Mouse (Mus musculus): ENCODE results near the gene Scgb1b10. TPM values are rescaled to one million over a fixed set of nuclear protein-coding genes. Genes with fewer than 3 reads are reported as not detected.
"Not testable (repeated sequence)": the region's sequence is repeated elsewhere in the genome, so short reads cannot be mapped to it uniquely, and the experiment has no call there.

Scgb1b10 gene
- not detected in 2 replicates for polyA plus RNA-seq (2014; fragmentation: Nextera tagmentation; extraction: Ambion mirVana)

GRCm38 (mm10) chr7:32100553-32100952 lies at the start of gene Scgb1b10:
Gene Scgb1b10, plus strand, starts transcription at chr7:32100853.
- H3K9ac ChIP-seq (ENCODE audit: low read length); ATAC-seq (ENCODE audit: low FRiP score); H3K9me3 ChIP-seq (ENCODE audit: control insufficient read depth, low read length); H3K4me3 ChIP-seq (ENCODE audit: low read depth, low read length); H3K27me3 ChIP-seq (ENCODE audit: control insufficient read depth, insufficient read depth, low read length); H3K27ac ChIP-seq (ENCODE audit: low read depth, low read length); H3K4me1 ChIP-seq (ENCODE audit: control insufficient read depth, insufficient read depth, low read length); DNase-seq (ENCODE audit: low spot score, missing footprints); H3K36me3 ChIP-seq (ENCODE audit: control insufficient read depth, insufficient read depth, low read length); H3K4me2 ChIP-seq: not testable (repeated sequence)

Other genes with a start within 250 kb of the Scgb1b10 start
- gene Scgb2b11, start 110.3 kb downstream of the Scgb1b10 start, polyA plus RNA-seq (2014; fragmentation: Nextera tagmentation; extraction: Ambion mirVana), result not detected in 2 replicates
- gene Scgb1b11, start 122.0 kb downstream of the Scgb1b10 start, polyA plus RNA-seq (2014; fragmentation: Nextera tagmentation; extraction: Ambion mirVana), result not detected in 2 replicates
- gene Scgb2b12, start 226.4 kb downstream of the Scgb1b10 start, polyA plus RNA-seq (2014; fragmentation: Nextera tagmentation; extraction: Ambion mirVana), result not detected in 2 replicates
- not detected in 2 replicates for gene Scgb1b12, start 233.3 kb downstream of the Scgb1b10 start, polyA plus RNA-seq (2014; fragmentation: Nextera tagmentation; extraction: Ambion mirVana)

Data from midbrain, embryonic 11.5 days (tissue).